Mouse (Mus musculus) heart, postnatal 10 days (tissue): ENCODE measurements around the gene Tnfrsf14. TPM values are rescaled to one million over a fixed set of nuclear protein-coding genes. Genes with fewer than 3 reads are reported as not detected.

Experiments used
- DNase-seq, 2 experiments: peaks; one replicate each; pipeline ENCODE4 v3.0.0; 2021
- intact Hi-C: fragments of 180-260 bp; cut with DNase I; formaldehyde crosslinking; loops from one replicate; pipeline ENCODE4 v1.15.1; 2025
- total RNA-seq, 2 experiments: library from RNA; stranded (reverse); gene quantifications; 2 replicates each; pipeline ENCODE4 v1.2.3; 2021

Gene Tnfrsf14
- total RNA-seq, 2 experiments from 2014 or later = 4.1 to 5.7 TPM

- no peak for DNase-seq
- intact Hi-C loops = no loop called here
Measured at GRCm38 (mm10) chr4:154890887-154891286, 37.5 kb downstream of the Tnfrsf14 start.

GRCm38 (mm10) chr4:154887593-154888250, 40.6 kb downstream of the Tnfrsf14 start:
- intact Hi-C loops = no loop called here
- DNase-seq = no peak

- intact Hi-C loops = no loop called here
- DNase-seq = no peak
Measured at GRCm38 (mm10) chr4:154886876-154887592, 41.3 kb downstream of the Tnfrsf14 start.

GRCm38 (mm10) chr4:154885416-154885815, 42.9 kb downstream of the Tnfrsf14 start:
- DNase-seq = no peak

GRCm38 (mm10) chr4:154882014-154882659, 46.2 kb downstream of the Tnfrsf14 start:
- DNase-seq = no peak
- intact Hi-C loops = no loop called here

More at GRCm38 (mm10) chr4:154885416-154885815, 42.9 kb downstream of the Tnfrsf14 start:
- intact Hi-C loops = no loop called here

GRCm38 (mm10) chr4:154880730-154881129, 47.6 kb downstream of the Tnfrsf14 start:
- DNase-seq = peak; percentile 72 to 75
- intact Hi-C loops = no loop called here

GRCm38 (mm10) chr4:154877864-154878548, 50.4 kb downstream of the Tnfrsf14 start:
- peak; percentile 93 to 97 for DNase-seq
- intact Hi-C loops = loop anchor here (1.0 to 5.0 kb wide), 5 partner anchors 29 to 188 kb away; no protein-coding TSS in a partner anchor

- intact Hi-C loops = no loop called here
Measured at GRCm38 (mm10) chr4:154873186-154873585, 55.2 kb downstream of the Tnfrsf14 start.

More at GRCm38 (mm10) chr4:154873186-154873585, 55.2 kb downstream of the Tnfrsf14 start:
- no peak for DNase-seq

Other genes with a start within 250 kb of the Tnfrsf14 start
- under 1 TPM; 0.17 to 0.45 TPM for gene Ttc34, start 91.1 kb downstream of the Tnfrsf14 start, total RNA-seq
- under 1 TPM; 0.32 to 0.48 TPM for gene Mmel1, start 59.0 kb downstream of the Tnfrsf14 start, total RNA-seq
- 10 to 100 TPM; 61.7 to 64.3 TPM for gene Fam213b, start 29.4 kb downstream of the Tnfrsf14 start, total RNA-seq
- gene Hes5, start 32.4 kb upstream of the Tnfrsf14 start, total RNA-seq = not detected
- gene Pank4, start 35.6 kb upstream of the Tnfrsf14 start, total RNA-seq = 10 to 100 TPM; 36.5 to 36.8 TPM
- gene Plch2, start 128.2 kb upstream of the Tnfrsf14 start, total RNA-seq = not detected
- 10 to 100 TPM; 18.4 to 23.7 TPM for gene Pex10, start 138.5 kb upstream of the Tnfrsf14 start, total RNA-seq
- 10 to 100 TPM; 71.8 to 77.3 TPM for gene Rer1, start 157.8 kb upstream of the Tnfrsf14 start, total RNA-seq
- 1 to 10 TPM; 2.8 to 3.8 TPM for gene Morn1, start 158.0 kb upstream of the Tnfrsf14 start, total RNA-seq